Mouse (Mus musculus) kidney, postnatal 25 days (tissue): ENCODE measurements at regions not wholly inside any gene's neighbourhood (a gene's known extent, or its start where the extent isn't known, plus 50 kb on each side); places are given as distances from the start of the nearest gene placed in this dataset.
A peak's percentile ranks its signal among the peaks of the same experiment; 100 is the strongest.

Experiments used
- DNase-seq, 2 experiments: peaks; one replicate each; pipeline ENCODE4 v3.0.0; 2021; ENCODE audit warnings: mixed read lengths in 2 of 2

DNA sequence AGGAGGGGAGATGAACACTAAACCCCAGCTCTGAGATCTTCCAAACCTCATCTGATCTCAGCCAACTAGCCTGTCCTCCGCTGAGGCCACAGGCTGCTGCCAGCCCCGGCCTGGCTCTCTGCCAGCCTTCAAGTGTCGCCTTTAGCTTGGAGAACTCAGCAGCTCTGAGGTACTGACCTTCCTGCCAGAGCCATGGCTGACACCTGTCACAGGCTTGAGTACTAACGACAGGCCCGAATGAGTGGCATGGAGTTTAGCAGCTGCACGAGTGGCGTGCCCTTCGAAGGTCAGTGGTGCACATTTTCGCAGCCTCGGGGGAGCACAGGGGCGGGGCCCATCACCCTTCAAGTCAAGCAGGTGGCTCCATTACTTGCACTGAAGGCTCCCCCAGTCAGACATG, 85.2 kb upstream of the Zfp703 start:
- DNase-seq: peak in 1 of 2 experiments; percentile 18

DNA sequence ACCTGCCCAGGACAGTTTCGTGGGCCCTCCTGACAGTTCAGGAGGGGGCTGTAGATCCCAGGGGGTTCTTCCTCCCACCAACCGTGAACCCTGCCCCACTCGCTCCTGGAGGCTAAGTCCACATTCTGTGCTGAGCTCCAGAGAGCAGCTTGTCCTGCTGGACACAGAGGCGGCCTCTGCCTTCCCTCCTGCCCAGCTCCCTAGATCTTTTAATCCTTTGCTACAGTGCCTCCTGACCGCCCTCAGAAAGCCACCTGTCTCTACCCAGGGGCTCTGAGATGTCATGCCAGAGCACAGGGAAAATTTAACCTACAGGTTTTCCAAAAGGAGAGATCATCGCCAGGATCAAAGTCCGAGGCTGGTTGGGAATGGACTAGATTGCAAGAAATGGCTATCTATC, 84.7 kb upstream of the Zfp703 start:
- DNase-seq: no peak

DNA sequence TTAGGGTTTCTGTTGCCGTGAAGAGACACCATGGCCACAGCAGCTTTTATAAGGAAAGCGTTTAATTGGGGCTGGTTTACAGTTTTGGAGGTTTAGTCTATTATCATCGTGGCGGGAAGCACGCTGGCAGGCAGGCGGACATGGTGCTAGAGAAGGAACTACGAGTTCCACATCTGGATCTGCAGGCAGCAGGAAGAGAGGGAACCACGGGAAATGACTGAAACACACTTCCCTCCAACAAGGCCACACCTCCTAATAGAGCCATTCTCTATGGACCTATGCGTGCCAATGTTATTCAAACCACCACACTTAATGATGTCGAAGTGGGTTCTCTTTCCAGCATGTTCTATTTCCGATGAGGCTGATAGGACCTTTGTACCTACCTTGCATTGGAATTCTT, 81.3 kb upstream of the Zfp703 start:
- no peak for DNase-seq

DNA sequence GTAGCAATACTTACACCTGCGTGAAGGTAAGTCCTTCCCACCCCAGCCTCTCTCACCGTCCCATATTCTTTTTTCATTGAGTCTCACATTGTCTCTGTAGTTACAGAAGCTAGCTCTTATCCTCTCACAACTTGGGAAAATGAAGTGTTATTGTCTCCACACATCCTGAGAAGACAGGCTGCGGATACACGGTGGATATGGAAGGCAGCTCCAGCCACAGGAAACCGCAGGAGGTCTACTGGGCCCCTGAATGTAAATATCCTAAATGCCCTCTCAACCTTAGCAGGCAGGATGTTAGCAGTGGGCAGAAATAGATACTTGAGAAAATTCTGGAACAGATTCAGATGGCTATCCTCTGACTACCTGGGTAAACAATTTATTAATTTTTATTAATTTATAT, 73.8 kb upstream of the Zfp703 start:
- DNase-seq: no peak

DNA sequence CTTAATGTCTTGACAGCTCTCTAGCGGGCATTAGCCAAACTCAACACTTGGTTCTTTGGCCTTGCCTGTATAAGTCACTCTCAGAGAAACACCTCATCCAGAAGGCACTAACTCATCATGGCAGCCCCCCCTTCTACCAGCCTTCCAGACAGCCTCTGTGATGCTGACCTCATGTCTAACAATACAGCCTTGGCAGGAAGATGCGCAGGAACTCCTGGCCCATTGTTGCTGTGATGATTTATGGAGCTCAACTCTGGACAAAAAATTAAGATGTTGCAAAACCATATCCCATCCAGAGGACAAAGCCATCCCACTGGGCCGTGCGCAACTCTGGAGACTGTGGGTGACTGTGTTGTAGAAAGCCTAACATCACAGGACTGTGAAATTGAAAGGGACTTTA, 70.9 kb upstream of the Zfp703 start:
- DNase-seq: peak; percentile 21 to 62

DNA sequence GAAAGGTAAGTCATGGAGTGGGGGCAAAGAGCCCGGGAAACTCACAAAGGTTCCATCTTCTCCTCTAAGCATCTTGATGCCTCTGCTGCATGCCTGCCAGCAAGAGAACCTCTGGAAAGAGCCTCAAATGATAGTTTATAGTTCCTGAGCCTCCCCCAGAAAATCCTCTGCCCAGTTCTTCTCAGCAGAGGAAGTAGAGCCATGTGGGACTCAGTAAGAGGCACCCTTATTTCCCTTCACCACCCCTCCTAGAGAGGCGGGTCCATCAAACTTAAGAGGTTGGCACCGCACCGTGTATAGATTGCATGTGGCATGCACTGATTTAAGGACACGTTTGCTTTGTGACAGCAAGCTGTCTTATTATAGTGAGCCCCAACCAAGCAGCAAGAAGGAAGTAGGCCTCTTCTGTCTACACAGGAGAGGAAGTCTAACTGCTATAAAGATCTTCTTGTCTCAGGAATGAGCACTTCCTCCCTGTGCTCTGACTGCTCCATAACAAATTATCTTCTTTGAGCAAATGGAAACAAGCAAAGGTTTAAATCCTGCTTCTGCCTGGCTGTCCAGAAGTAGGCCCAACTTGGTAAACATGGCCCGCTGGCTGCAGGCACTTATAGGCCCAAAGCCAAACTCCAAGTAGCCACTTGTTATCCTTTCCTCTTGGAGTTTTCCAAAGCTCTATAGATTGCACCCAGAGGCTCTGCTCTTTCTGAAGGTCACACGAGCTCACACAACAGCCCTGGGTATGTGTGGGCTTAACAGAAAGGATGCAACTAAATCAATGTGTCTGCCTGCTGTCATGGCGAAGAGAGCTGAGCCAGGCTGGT, 69.6 kb upstream of the Zfp703 start:
- DNase-seq: no peak

DNA sequence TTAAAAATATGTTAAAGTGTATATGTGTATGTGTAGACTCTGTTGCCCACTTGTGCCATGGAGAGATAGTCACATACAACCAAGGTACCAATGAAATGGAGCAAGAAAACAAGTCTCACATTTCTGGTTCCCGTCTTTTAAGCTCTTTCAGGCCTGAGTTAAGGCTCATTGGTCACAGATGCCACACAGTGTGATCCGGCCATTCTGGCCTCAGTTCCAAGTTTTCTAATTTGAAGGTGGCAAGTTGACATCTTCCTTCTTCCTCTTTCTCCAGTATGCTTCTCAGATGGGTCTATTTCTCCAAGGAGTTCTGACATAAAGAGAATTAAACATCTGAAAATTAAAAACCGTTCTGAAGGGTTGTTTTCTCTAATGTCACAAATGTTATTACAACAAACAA, 66.9 kb upstream of the Zfp703 start:
- no peak for DNase-seq

DNA sequence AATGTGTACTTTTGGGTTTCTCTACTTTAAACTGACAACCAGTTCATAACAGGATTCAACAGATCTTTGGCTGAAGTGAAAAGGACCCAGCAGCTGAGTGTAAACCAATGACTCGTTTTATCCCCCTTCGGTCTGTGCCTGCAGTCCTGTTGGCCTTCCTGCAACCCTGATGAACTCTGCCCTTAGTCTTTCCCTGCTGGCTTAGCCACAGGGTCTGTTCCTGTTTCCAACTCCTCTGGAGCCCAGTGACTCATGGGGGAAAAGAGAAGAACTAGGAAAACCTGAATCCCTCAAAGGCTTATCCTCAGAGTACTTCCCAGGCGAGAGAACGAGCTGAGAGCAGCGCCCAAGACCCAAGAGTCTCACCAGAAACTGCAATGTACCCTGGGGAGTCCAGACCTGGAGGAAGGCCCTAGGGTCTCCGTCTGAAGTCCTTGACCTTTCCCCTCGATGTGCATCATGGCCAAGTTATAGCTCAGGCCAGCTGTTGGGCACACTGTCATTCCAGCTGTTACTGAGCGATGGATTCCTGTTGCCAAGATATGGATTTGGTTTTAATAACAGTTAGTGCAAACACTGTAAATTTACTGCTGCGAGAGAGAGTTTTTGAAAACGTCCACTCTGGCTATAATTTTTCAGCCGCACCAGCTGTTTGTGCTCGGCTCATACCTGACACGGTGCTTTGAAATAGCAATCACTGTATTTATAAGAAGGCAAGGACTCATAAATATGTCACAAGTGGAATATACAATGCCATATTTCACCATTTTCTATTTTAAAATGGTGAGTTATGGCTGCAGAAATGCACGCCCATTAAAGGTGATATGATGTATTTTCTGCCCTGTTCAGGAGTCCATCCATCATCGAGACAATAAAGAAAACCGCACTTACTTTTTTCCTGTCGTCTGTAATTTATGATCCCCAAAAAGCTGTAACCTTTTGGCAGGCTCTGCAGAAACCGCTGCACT, 63.3 kb upstream of the Zfp703 start:
- no peak for DNase-seq

DNA sequence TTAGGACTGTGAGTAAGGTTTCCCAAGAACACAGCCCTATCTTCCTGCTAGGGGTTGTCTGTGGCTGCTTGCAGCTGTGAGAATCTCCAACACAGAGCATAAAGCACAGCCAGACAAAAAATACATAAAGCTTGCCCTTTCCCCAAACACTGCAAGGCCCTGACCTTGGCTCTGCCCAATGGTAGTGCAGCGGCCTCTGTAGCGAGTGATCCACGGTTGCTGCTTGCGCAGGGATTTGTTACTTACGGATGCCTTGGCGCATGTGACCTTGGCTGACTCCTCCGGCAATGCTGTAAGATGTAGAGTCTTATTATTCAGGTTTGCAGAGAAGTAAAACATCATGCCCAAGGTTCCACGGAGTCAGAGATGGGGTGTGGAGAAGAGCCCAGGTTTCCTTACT, 61.4 kb upstream of the Zfp703 start:
- DNase-seq: no peak

DNA sequence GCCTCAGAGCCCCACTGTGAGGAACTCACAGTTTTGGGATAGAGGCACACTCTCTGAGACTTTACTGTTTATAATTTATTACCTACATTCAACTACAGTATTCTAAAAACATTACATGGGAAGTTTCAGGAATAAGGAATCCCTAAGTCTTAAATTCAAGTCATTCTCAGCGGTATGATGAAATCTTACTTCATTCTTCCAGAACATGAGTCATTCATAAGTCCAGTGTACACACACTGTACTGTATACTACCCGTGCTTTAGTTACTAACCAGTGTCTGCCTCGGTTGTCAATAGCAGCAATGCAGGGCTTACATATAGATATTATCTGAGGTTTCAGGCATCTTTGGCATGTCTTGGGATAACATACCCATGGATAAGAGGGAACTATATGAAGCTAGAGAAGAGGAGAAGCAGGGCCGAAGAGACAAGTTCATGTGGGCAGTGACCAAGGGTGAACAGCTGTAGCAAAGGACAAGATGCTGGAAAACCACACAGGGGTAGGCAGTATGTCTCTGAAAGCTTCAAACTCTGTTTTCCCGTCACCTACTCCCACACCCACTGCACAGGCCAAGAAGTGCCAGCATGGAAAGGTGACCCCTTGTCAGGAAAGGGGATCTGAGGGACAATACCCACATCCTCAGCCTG, 55.5 kb upstream of the Zfp703 start:
- DNase-seq: no peak

DNA sequence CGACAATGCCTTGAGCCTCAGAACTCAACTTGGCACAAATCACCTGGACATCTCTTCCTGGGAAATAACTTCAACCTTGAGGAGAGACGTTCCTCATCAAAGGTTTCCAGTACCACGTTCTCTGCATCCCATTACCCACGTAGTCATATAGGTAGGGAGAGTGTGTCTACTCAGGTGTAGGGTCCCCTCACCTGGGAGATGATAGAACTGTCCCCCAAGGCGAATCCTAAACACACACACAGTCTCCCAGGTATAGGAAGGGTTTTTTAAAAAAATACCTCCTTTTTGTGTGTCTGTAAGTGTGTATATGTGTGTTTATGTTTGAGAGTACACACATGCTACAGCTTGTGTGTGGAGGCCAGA, 55.0 kb upstream of the Zfp703 start:
- DNase-seq: no peak

DNA sequence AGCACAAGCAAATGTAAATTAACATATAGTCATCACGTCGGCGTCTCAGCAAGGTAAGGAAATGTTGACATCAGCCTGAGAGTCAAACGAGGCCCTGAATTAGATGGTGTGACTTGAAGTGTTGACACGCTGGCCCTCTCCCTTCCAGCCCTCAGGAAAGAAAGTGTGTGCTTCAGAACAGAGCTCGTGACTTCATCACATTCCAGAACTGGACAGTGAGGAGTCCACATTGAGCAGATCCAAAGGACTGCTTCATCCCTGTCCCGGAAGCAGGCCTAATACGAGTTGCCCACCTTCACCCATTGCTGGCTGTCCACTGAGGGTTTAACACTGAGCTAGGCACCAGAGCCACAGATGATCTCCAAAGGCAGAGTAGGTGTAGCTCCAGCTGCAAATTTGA, 54.0 kb upstream of the Zfp703 start:
- DNase-seq: no peak
